Mouse (Mus musculus) thymus, adult 2 months (tissue): ENCODE measurements around the gene Plcb2.

Experiments
- CTCF ChIP-seq: fragments of 200-500 bp; IDR thresholded peaks from 2 replicates; pipeline ENCODE4 v1.5.1; 2012; ENCODE audit warnings: mild to moderate bottlenecking, control low read depth, low read length, moderate library complexity, borderline replicate concordance; ENCODE audit not compliant: control insufficient read depth, poor library complexity, insufficient read depth; ENCODE audit errors: extremely low read depth
- POLR2A ChIP-seq: fragments of 200-500 bp; IDR thresholded peaks from 2 replicates; pipeline ENCODE4 v1.6.1; 2012; ENCODE audit warnings: mild to moderate bottlenecking, low read length, control low read depth, moderate library complexity; ENCODE audit not compliant: control insufficient read depth, poor library complexity, insufficient read depth; ENCODE audit errors: extremely low read depth

DNA sequence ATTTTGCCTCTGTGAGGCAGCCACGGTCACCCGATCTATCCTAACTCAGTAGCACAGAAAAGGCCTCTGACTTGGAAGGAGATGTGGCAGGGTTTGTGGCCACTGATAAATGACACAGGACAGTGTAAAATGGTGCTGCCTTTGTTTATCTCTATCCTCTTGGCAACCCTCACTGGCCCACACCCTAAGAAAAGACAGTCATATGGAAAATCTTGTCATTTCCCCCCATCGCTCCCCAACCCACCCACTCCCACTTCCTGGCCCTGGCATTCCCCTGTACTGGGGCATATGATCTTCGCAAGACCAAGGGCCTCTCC lies 24.5 kb upstream of the Plcb2 start:
- TF ChIP-seq CTCF: no peak
- TF ChIP-seq POLR2A: no peak
